Mouse (Mus musculus): ENCODE data around the gene Cmbl.

Cmbl gene

GRCm38 (mm10) chr15:31583304-31584085 is 18.3 kb downstream of the Cmbl start:
- DNase-seq (ENCODE audit: extremely low spot score): no peak

- no peak for DNase-seq (ENCODE audit: extremely low spot score)
Measured at GRCm38 (mm10) chr15:31585238-31585637, 20.0 kb downstream of the Cmbl start.

GRCm38 (mm10) chr15:31586088-31586487 is 20.9 kb downstream of the Cmbl start:
- no peak for DNase-seq (ENCODE audit: extremely low spot score)

- DNase-seq (ENCODE audit: extremely low spot score): peak; percentile 86
Measured at GRCm38 (mm10) chr15:31586519-31586918, 21.3 kb downstream of the Cmbl start.

- DNase-seq (ENCODE audit: extremely low spot score): no peak
Measured at GRCm38 (mm10) chr15:31587789-31588188, 22.6 kb downstream of the Cmbl start.

GRCm38 (mm10) chr15:31588989-31589640 is 23.9 kb downstream of the Cmbl start:
- peak; percentile 17 for DNase-seq (ENCODE audit: extremely low spot score)

- no peak for DNase-seq (ENCODE audit: extremely low spot score)
Measured at GRCm38 (mm10) chr15:31590176-31590575, 25.0 kb downstream of the Cmbl start.

- no peak for DNase-seq (ENCODE audit: extremely low spot score)
Measured at GRCm38 (mm10) chr15:31592531-31592930, 27.3 kb downstream of the Cmbl start.

GRCm38 (mm10) chr15:31594260-31594659 is 29.1 kb downstream of the Cmbl start:
- DNase-seq (ENCODE audit: extremely low spot score): no peak

- DNase-seq (ENCODE audit: extremely low spot score): no peak
Measured at GRCm38 (mm10) chr15:31595651-31596050, 30.5 kb downstream of the Cmbl start.

- no peak for DNase-seq (ENCODE audit: extremely low spot score)
Measured at GRCm38 (mm10) chr15:31599834-31600233, 34.6 kb downstream of the Cmbl start.

- no peak for DNase-seq (ENCODE audit: extremely low spot score)
Measured at GRCm38 (mm10) chr15:31601279-31601645, 36.1 kb downstream of the Cmbl start.

GRCm38 (mm10) chr15:31601646-31602374 is 36.6 kb downstream of the Cmbl start, which contains the start of the genes Cct5 and Fam173b:
Gene Cct5 (minus strand): TSS chr15:31601804.
Gene Fam173b (plus strand): TSS chr15:31601852.
- peak; percentile 99 for DNase-seq (ENCODE audit: extremely low spot score)

- DNase-seq (ENCODE audit: extremely low spot score): peak; percentile 60
Measured at GRCm38 (mm10) chr15:31602426-31602825, 37.2 kb downstream of the Cmbl start.

- no peak for DNase-seq (ENCODE audit: extremely low spot score)
Measured at GRCm38 (mm10) chr15:31603113-31603512, 37.9 kb downstream of the Cmbl start.

- no peak for DNase-seq (ENCODE audit: extremely low spot score)
Measured at GRCm38 (mm10) chr15:31606821-31607220, 41.6 kb downstream of the Cmbl start.

GRCm38 (mm10) chr15:31611027-31611426 is 45.8 kb downstream of the Cmbl start:
- DNase-seq (ENCODE audit: extremely low spot score): peak; percentile 27

GRCm38 (mm10) chr15:31611976-31612375 is 46.8 kb downstream of the Cmbl start:
- DNase-seq (ENCODE audit: extremely low spot score): no peak

- DNase-seq (ENCODE audit: extremely low spot score): no peak
Measured at GRCm38 (mm10) chr15:31613826-31614453, 48.8 kb downstream of the Cmbl start.

GRCm38 (mm10) chr15:31614666-31615065 is 49.5 kb downstream of the Cmbl start:
- DNase-seq (ENCODE audit: extremely low spot score): no peak

- no peak for DNase-seq (ENCODE audit: extremely low spot score)
Measured at GRCm38 (mm10) chr15:31617261-31617660, 52.1 kb downstream of the Cmbl start.

GRCm38 (mm10) chr15:31619521-31619920 is 54.3 kb downstream of the Cmbl start:
- no peak for DNase-seq (ENCODE audit: extremely low spot score)

Data from embryo, embryonic 9.5 days (tissue).